Mouse (Mus musculus) lung, adult 2 months (tissue): ENCODE measurements at regions not wholly inside any gene's neighbourhood (a gene's known extent, or its start where the extent isn't known, plus 50 kb on each side); places are given as distances from the start of the nearest gene placed in this dataset.

Source experiments
- DNase-seq: peaks from one replicate; pipeline ENCODE4 v3.0.0; 2022
- H3K4me1 ChIP-seq: fragments of 200-500 bp; 2 replicates; pipeline ENCODE4 v1.6.1; 2011; ENCODE audit warnings: low read length; ENCODE audit not compliant: control insufficient read depth, insufficient read depth
- H3K4me3 ChIP-seq: fragments of 200-500 bp; replicated peaks from 2 replicates; pipeline ENCODE3; 2011; ENCODE audit warnings: low read depth, mild to moderate bottlenecking, control low read depth, low read length; ENCODE audit errors: extremely low read depth
- CTCF ChIP-seq: fragments of 200-500 bp; IDR thresholded peaks from 2 replicates; pipeline ENCODE4 v1.5.1; 2011; ENCODE audit warnings: mild to moderate bottlenecking, low read length, control low read depth; ENCODE audit not compliant: insufficient read depth
- POLR2A ChIP-seq: fragments of 200-500 bp; IDR thresholded peaks from 2 replicates; pipeline ENCODE4 v1.6.1; 2011; ENCODE audit warnings: low read depth, mild to moderate bottlenecking, control low read depth, low read length, borderline replicate concordance; ENCODE audit errors: extremely low read depth
- WGBS: fragments of 180-500 bp; shearing (Covaris S2); methylation state at CpG from one replicate; pipeline ENCODE4 v1.1.7; 2018; 5-methylcytosine and 5-hydroxymethylcytosine counted together

DNA sequence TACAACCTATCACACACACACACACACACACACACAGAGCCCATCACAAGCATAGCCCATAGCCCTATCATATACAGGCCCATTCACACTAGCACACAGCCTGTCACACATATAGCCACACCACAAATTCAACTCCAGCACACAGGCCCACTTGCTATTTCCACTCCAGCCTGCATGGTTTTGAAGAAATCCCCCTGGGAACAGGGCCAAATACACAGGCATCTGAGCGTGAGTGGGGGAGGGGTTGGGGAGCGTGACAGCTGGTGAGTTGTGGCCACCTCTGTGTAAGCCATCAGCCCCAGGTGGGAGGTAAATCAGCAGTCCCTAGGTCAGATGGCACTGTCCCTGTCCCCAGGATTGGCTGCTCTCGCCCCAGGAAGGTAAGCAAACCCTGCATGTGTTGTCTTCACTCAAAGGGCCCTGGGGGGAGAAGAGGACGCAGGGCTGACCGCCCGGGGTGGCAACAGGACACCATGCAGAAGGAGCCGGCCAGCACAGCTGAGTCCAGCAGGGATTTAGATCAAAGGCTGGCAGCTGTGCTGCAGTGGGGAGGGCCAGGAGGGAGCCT, 153.6 kb upstream of the Gm3448 start:
- DNase-seq: no peak
- H3K4me1 ChIP-seq: peaks cover 12% of the 10 kb centered on the region
- WGBS: 59% methylated on average over 7 of the region's 7 CpGs
- TF ChIP-seq POLR2A (no peak), CTCF (no peak)
- no peak overlapping the region for H3K4me3 ChIP-seq

DNA sequence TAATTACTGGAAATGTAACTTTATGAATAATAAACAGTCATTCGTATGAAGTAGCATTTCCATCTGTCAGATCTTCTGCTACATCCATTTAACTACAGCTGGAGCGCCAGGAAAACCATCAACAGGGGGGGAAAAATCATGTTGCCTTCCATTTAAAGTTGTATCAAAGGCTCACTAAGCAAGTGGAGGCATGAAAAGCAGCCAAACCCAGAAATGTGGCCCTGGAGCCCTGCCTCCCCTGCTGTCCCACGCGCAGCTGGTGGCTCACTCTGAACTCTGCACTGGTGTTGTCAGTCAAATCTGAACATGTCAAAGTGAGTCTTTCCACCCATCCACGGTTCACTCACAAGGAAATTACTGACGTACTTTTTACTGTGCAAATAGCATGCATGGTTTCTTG, 152.5 kb upstream of the Gm3448 start:
- DNase-seq: no peak
- TF ChIP-seq CTCF (no peak), POLR2A (no peak)
- 79% methylated on average over 6 of the region's 6 CpGs for WGBS
- no peak overlapping the region for H3K4me3 ChIP-seq
- peaks cover 12% of the 10 kb centered on the region for H3K4me1 ChIP-seq

DNA sequence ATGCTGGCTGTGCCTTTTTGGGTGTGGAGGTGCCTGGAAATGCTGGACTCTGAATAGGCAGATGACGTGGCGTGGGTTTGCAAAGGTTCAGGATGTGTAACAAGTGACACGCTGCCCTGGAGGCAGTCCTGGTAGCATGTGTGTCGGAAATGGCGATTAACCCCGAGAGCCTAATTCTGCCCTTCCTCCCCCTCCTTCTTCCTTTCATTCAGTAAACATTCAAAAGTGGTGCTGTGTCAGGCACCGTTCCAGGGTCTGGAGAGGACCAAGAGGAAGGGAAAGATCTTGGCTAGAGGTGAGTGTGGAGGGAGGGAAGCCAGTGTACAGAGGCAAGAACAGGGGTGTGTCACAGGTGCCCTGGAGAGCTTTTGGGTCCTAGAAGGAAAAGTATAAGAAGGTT, 151.5 kb upstream of the Gm3448 start:
- DNase-seq: peak; percentile 67
- no peak for TF ChIP-seq CTCF
- no peak for TF ChIP-seq POLR2A
- Histone ChIP-seq H3K4me1 (peaks cover 12% of the 10 kb centered on the region), H3K4me3 (no peak overlapping the region)
- WGBS: 14% methylated on average over 7 of the region's 7 CpGs

DNA sequence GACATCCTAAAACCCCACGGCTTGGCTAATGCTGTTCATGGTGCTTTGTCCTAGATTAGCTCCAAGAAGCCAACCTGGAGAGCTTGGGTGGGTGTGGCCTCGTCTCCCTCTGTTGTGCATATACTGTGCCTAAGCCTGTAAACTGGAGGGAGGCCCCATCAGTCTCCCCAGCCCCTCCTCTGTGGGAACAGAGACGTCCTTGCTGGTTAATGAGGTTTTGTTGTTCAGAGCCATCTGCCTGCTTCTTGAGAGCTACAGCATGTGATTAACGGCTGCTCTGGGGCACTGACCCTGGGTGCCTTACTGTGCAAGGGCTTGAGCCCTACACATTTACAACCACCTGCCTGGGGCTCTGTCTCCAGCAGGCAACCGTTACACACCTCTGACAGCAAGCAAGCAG, 143.9 kb upstream of the Gm3448 start:
- no peaks in the 10 kb centered on the region for H3K4me1 ChIP-seq
- no peak for TF ChIP-seq POLR2A
- no peak overlapping the region for H3K4me3 ChIP-seq
- 40% methylated on average over 5 of the region's 5 CpGs for WGBS
- DNase-seq: no peak

DNA sequence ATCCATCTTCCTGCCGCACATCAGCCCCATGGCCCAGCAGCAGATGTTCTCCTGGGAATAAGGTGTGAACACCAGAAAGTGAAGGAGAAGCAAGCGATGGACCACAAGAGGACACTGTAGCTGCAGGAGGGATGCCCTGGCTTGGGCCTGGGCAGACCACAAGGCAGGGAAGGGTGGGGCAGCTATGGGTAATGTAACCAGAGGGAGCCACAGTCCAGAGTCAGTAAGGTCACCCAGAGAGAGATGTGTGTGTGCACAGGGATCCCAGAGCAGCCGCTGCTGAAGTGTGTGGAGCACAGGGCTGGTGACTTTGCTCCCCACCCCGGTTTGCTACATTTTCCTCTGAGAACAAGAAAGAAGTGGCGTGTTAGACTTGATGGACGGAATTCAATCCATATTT, 142.5 kb upstream of the Gm3448 start:
- DNase-seq: no peak
- WGBS: 66% methylated on average over 6 of the region's 6 CpGs
- TF ChIP-seq CTCF (0 out of 2 replicates have a peak, but pooled peaks have one; percentile 0), POLR2A (no peak)
- Histone ChIP-seq H3K4me3 (no peak overlapping the region), H3K4me1 (no peaks in the 10 kb centered on the region)

DNA sequence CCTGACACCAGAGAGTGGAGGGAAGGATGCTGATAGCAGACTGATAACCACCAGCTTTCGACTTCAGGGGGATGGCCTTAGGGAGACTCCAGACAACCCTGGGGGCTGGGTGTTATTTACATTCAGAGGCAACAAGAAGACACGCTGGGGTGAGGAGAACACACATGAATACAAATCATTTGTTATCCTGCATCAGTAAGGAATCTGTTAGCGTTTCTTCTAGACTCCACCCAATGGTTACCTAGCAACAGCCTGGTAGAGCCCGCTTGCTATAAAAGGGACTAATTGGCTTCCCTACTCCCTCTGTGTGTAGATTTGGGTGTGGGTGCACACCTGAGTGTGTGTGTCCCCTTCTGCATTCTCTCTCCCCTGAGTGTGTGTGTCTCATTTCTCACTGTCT, 140.8 kb upstream of the Gm3448 start:
- DNase-seq: no peak
- Histone ChIP-seq H3K4me3 (no peak overlapping the region), H3K4me1 (no peaks in the 10 kb centered on the region)
- TF ChIP-seq CTCF: no peak
- TF ChIP-seq POLR2A: no peak
- WGBS: 24% methylated on average over 4 of the region's 4 CpGs

DNA sequence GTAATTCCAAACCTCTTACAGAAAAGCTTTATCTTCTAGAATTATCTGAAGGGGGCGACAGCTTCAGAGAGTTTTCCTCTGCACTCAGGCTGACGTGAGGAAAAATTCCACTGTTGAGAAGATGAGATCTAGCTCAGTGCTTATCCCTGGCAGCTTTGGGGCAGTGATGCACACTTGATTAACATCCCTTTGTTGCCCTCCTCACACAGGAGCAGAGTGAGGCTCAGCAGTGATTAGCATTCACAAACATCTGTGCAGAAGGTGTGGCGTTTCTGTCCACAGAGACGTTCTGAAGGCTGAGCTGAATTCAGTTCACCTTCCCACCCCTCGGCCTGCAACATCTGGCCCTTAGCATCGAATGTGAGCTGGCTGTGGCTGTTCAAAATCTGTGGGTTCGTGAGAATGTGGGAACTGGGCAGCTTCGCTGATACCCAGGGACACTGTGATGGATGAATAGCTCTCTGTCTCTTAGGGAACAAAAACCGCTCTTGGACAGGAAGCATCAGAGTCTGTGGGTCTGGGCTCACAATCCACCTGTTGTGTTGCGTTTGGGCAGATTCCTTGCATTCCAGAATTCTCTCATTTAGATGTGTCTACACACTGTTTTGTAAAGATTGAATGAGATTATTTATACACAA, 139.0 kb upstream of the Gm3448 start:
- TF ChIP-seq CTCF (no peak), POLR2A (no peak)
- no peak for DNase-seq
- 45% methylated on average over 10 of the region's 10 CpGs for WGBS
- H3K4me3 ChIP-seq: no peak overlapping the region
- H3K4me1 ChIP-seq: no peaks in the 10 kb centered on the region

DNA sequence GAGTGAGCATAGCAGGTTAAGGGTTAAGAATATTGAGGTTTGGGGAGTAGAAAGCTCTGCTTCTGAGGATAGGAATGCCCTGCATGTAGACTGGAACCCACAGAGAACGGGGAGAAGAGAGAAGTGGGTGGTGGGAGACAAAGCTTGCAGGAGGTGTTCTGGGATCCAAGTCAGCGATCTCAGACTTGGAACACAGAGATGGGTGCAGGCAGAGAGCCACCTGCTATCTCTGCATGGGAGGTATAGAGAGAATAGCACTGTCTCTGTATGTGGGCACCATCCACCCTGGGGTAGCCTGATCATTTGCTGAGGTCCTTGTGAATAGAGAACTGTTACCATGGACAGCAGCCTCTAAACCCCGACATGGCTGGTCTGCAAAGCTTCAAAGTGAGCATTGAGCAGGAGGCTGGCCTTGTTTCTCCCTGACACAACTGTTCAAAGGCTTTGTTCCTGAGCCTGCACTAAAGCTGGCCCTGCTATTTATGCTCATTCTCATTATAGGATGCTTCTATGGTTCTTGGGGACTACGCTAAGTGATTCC, 138.1 kb upstream of the Gm3448 start:
- Histone ChIP-seq H3K4me3 (no peak overlapping the region), H3K4me1 (no peaks in the 10 kb centered on the region)
- WGBS: 70% methylated on average over 4 of the region's 4 CpGs
- no peak for DNase-seq
- TF ChIP-seq POLR2A: no peak
- TF ChIP-seq CTCF: no peak

DNA sequence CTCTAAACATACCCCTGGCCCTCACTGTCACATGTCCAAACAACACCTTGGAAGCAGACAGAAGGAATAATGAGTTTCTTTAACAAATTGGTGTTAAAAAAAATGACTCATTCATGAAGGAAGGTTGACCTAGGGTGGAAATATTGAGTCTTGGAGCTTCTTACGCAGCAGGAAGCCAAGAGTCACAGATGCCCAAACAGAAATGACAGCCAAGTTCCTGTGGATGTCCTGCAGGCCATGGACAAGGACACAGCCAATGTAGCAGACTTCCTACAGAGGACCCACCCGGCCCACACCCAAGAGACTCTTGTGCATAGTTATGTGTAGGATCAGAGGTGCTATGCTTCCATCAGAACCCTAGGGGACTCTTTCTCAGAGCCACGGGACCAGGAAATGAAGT, 136.1 kb upstream of the Gm3448 start:
- 49% methylated on average over 3 of the region's 3 CpGs for WGBS
- TF ChIP-seq CTCF: no peak
- TF ChIP-seq POLR2A: no peak
- Histone ChIP-seq H3K4me1 (no peaks in the 10 kb centered on the region), H3K4me3 (no peak overlapping the region)
- no peak for DNase-seq

DNA sequence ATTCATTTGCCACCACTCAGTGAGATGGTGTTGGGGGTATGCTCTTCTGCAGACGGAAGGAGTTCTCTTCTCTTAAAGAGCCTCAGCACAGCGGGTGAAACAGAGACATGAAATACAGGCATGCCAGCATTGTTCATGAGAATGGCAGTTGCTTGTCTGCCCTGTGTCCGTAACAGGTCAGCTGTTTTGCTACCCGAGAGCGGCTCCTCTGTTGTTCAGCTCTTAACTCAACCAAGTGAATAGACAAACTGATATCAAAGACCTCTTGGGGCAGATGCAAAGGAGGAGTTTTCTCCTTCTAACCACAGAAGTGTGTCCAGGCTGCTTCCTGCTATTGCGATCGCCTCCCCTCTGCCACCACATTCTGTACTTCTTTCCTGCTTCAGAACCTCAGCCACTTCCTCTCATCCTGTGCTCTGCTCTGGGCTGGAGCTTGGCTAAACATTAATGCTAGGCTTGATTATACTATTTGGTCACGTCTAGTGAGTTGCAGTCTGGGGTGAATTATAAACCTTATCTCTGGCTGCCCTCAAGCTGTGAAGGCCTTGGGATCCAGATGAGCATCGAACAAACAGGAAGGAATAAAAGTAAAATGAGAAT, 133.1 kb upstream of the Gm3448 start:
- Histone ChIP-seq H3K4me1 (no peaks in the 10 kb centered on the region), H3K4me3 (no peak overlapping the region)
- TF ChIP-seq POLR2A: no peak
- 44% methylated on average over 9 of the region's 9 CpGs for whole genome bisulfite sequencing
- no peak for DNase-seq

DNA sequence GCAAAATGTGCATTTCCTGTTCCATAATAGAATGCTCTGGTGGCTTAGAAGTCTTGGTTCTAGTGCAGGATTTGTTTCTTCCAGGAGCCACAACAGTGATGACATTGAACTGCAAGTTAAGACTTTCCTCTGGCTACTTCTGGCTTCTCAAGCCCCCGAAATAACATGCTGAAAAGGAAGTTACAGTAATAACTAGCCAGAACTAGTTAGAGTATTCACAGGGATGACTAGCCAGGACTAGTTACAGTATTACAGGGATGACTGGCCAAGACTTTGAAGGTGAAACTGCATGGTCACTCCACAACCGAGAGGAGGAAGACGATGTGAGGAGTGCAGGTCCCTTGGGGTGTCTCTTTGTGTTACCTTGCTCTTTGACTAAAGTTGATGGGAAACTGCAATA, 126.6 kb upstream of the Gm3448 start:
- H3K4me3 ChIP-seq: no peak overlapping the region
- no peaks in the 10 kb centered on the region for H3K4me1 ChIP-seq
- 82% methylated on average over 3 of the region's 3 CpGs for WGBS
- TF ChIP-seq POLR2A (no peak), CTCF (no peak)
- no peak for DNase-seq
